Mouse (Mus musculus) embryo, embryonic 10 days (tissue): Measurements from ENCODE around the gene Lingo2.
"Not testable (repeated sequence)": the region's sequence is repeated elsewhere in the genome, so short reads cannot be mapped to it uniquely, and the experiment has no call there.

Experiments used
- DNase-seq: peaks from one replicate; pipeline ENCODE4 v3.0.0-alpha.2; 2015; ENCODE audit warnings: low spot score

Gene Lingo2

DNA sequence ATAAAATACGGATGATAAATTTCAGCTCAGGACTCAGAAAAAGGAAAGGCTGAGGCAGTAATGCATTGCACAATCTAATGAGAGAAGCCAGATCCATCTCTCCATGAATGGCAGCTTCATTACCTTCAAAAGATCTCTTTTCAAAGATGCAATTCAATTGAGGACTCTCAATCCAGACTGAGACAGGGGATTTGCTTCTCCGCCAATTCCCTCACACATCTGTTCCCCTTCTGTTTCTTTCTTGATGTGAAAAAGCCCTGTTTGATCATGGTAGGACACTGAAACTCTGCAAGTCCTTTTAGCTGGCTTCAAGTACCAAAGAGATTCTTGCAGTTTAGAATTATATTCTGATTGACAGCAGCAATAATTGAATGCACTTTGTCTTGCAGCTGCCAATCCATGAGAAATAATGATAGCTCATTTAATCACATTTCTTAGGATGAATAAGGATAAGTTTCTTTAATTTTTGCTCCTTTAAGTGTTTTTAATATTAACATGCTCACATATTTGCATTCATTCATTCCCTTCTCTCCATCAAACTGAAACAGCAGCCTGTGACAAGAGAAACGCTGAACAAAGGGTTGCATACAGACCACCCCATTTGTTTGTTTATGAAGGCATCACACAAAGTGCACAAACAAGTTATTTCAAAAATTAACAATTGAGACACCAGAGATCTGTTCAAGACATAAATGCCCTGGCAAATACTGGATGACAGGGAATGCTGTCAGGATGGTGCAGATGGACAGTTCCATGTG lies 870.3 kb downstream of the Lingo2 start:
- DNase-seq: no peak

DNA sequence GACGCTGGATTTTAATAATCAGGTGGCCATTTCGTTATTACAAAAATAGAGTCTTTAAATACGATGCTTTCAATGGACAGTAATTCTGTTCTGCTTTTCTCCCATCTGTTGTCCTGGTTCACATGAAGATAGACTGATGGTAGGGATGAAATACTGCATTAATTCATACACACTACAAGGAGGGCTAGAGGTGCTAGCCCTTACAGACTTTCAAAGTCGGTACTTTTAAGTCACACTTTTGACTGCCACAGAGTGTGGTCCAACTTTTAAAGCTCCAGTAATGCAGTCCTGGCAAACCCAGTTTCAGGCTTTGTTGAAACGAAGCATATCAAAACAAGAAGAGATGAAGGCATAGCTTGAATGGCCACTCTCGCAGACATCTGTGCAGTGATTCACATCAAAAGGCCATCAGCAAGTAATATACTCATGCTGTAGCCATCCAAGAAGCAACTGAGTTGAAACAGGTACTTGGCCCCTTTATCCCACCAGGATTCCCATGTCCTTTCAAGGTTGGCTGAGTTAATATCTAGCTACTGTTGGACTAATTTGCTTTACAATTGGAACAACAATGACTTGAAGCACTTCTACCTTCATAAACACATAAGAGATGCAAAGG lies 872.5 kb downstream of the Lingo2 start:
- DNase-seq: no peak

DNA sequence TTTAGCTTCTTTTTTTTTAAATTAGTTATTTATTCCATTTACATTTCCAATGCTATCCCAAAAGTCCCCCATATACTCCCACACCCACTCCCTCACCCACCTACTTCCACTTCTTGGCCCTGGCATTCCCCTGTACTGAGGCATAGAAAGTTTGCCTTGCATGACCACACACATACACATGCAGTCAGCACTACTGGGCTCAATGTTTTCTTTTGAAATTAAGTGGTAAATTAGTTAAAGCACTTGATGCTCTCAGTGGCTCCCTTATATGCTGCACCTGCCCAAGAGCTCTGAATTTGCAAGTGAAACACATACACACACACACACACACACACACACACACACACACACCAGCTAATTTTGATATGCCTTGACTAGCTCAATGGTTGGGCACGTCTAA lies 886.8 kb downstream of the Lingo2 start:
- not testable (repeated sequence) for DNase-seq

DNA sequence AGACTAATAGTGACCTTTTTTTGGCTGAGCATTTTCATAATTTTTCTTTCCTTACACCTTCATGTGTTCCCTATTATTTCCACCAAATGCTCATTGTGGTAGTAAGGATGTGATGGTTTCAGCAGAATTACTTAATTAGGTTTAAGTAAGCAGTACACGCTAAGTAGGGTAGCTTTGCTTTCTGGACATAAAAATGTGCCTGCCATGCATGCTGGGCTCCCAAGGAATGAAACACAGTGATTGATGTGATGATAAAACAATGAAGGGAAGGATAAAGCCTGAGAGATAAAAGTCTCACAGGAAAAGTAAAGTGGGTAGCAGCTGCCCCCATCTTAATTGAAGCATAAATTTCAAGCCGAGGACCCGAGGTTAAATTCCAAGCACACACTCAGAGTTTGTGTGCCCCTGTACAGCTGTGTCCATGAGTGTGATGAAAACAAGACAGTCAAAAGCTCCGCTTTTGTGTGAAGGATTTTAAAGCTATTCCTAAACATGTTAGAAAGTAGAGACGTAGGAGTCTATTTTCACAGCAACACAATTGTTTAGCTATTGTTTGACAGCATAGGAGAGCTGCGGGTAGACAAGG lies 898.7 kb downstream of the Lingo2 start:
- no peak for DNase-seq

DNA sequence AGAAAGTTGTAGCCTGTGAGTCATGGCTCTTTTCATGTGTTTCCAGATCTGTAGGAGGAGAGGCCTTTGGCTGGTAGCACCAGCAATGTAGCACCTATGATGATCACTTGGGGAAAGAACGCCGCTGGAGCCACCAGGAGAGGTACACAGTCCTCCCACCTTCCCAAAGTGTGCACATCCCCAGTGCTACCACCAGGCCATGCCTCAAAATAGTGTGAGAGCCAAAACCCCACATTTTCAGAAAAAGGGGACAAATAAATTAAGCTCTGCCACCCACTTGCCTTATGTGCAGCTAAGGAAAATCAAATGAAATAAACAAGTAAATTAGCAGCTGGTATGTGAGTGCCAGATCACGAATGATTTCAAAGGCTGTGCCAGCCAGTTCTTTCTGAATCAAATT lies 911.2 kb downstream of the Lingo2 start:
- no peak for DNase-seq

DNA sequence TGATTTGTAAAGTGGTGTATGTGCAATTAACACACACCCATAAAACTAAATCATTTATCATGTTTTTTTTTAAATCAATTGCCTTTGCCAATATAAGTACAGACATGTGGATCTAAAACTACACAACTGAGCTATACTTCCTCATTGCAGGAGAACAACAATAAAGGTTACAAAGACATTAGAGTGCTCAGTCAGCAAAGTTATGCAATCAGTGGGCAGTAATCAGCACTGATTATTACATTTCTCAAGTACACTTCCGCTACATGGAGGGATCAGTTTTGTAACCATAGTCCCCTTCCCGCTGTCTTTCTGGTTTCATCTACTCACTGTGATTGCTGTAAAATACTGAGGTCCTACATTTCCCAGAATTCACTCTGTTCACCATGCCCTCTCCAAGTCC lies 912.8 kb downstream of the Lingo2 start:
- no peak for DNase-seq

DNA sequence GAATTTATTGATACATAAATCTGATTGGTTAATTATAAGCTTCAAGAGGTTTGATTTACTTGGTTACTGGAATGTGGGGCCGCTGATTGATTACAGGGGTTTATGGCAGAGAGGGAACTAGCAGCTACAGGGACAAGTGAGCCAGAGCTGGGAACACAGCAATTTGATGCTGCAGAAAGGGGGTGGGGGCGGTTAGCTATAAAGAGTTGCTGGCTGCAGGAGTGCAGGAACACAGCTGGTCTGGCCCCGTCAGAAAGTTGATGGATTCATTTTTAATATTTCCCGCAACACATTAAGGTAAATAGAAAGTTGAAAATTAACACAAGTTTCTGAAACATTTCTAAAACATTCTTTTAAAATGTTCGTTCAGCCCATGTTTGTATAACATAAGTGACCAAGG lies 919.5 kb downstream of the Lingo2 start:
- no peak for DNase-seq

DNA sequence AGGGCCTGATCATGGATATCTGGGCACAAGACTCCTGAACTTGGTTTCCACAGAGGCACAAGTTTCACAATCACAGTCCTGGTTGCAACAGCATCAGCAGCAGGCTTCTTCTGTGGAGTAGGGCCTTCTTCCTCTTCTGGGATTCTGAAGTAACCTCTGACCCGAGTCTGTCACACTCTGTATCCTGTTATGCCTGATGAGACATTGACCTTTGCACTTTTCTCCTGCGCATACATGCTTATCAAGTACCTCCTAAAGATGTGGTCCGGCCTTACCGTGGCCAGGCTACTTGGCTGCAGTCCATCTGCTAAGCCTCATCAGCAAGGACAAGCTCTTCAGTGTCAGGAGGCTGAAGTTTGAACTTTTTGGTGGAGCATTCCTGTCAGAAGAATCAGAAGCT lies 937.4 kb downstream of the Lingo2 start:
- peak; percentile 31 for DNase-seq

DNA sequence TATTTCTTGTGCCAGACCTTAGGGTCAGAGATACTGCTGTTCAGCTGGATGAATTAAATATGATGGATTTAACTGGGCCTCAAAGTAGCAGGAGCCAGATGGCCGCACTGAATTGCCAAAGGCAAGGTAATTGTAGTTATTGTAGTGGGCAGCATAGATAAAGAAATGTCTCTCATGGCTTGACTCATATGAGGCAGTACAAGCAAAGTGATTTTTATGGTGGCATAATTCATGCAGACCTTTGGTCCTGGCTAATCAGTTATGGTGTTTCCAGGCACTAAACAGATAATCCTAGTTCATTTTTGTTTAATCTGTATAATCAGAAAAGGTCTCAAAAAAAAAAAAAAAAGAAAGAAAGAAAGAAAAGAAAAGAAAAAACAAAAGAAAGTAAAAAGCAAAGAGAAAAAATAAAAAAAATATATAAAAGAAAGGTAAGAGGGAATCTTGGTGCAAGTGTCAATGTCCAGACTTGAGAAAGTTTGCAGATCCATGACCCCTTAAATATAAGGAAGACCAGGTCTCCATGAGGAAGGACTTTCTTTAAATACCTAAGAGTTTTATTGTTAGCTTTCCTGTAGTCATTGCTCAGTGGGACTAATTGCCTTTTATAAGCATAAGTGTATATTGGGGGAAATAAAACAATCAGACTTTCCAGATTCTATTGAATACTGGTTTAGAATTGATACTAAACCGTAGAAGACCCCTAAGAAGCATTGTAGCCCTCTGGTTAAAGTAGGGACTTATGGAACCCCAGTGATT lies 959.4 kb downstream of the Lingo2 start:
- DNase-seq: no peak

DNA sequence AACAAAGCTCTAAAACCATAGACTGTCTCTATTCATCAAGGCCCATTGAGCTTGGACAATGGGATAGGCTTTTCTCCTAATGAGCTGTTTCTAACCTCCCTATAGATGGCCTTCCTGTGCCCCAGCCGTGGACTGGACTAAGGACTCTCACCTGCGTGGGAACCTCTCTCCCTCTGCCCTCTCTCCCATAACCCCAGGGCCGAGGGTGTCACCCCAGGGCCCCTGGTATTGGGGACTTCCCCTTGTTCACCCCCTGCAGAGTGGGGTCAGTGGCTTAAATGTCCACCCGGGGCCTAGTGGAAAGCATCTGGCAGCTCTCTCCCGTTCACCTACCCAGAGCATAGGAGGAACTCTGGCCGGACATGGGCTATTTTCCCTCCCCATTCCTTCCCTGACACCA lies 965.5 kb downstream of the Lingo2 start:
- DNase-seq: no peak

DNA sequence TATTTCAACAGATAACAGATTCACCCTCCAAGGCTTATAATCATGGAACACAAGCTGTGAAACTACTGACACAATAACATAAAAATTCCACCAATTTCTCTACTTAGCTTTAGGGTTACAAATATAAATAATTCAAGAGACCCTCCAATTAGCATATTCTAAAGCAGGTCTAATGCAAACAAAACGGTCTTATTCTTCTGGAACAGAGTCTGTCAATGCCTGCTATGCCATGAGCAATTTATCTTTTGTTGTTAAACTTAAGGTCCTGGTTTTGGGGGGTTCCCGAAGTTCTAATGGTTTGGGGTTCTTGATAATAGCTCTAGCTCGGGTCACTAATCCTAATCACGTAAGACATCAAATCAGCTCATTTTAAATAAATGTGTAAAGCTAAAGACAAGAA lies 988.0 kb downstream of the Lingo2 start:
- DNase-seq: no peak

DNA sequence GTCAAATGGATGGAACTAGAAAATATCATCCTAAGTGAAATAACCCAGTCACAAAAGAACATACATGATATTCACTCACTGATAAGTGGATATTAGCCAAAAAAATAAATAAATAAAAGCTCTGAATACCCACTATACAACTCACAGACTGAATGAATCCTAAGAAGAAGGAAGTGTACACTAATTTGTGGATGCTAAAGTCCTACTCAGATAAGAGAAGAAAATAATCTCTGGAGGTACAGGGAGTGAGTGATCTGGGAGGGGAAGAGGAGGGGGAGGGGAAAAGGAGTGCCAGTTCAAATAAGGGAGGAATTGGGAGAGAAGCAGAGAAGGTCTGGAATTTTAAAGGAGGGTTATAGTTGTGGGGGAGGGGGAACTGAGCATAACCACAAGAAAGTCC lies 999.7 kb downstream of the Lingo2 start:
- no peak for DNase-seq

DNA sequence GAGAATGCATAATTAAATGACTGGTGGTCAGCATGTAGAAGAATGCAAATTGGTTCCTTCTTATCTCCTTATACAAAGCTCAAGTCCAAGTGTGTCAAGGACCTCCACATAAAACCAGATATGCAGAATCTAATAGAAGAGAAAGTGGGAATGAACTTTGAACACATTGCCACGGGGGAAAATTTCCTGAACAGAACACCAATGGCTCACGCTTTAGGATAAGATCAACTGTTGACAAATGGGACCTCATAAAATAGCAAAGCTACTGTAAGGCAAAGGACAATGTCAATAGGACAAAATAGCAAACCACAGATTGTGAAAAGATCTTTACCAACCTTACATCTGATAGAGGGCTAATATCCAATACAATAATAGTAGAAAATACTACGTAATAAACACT lies 1000.3 kb downstream of the Lingo2 start:
- DNase-seq: no peak

DNA sequence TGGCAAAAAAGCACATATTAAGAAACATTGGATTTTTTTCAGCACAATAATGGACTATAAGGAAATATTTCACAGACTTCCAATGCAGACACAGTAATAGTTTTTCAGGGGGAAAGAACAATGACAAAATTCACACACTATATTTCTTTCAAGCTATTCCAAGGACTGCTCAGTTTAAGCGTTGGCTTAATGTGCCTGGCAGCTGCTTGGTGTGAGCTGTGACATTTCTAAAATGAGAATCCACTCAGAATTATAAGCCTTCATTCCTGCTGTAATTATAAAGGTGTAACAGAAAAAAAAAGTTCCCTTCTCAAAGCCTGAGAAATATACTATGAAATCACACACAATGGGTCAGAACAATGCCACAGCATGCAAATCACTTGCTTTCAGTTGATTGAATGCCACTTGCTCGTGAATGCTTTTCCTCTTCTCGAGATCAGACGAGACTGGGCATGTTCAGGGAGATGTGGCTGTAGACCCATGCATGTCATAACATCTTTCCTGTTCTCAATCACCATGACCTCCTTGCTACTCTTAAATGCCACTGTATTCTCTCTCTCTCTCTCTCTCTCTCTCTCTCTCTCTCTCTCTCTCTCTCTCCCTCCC lies 1017.4 kb downstream of the Lingo2 start:
- peak; percentile 18 for DNase-seq

DNA sequence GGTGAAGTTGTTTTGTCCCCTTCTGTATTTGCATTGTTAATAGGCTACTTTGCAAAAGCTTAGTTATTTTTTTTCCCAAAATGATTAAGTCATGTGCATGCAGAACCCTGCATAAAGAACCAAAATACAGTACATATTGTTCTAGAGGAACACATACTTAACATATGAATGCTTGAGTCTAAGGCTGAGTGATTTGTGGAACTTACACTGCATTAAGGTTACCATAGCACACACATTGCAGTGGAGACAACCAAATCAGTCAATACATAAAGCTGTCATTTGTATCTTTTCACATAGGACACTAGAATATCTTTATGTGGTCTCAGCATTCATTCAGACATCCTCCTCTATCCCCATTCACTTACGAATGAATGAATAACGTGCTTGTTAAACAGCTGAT lies 1023.8 kb downstream of the Lingo2 start:
- DNase-seq: no peak

DNA sequence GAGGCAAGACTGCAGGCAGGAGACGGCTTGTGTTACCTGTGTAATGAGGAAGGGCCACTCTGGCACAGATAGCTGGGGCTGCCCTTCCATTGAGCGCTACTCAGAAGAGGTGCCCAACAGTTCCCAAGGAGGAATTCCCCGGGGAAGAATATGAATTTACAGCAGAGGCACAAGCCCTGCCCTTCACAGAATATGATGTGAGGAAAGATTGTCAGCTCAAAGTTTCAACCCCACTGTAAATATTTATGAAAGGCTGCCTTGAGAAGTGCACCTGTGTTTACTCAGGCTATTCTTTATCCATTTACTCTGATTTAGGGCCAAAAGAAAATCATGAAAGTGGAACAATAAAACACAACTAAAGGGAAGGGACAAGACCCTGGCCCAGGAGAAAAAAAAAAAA lies 1034.1 kb downstream of the Lingo2 start:
- DNase-seq: no peak

DNA sequence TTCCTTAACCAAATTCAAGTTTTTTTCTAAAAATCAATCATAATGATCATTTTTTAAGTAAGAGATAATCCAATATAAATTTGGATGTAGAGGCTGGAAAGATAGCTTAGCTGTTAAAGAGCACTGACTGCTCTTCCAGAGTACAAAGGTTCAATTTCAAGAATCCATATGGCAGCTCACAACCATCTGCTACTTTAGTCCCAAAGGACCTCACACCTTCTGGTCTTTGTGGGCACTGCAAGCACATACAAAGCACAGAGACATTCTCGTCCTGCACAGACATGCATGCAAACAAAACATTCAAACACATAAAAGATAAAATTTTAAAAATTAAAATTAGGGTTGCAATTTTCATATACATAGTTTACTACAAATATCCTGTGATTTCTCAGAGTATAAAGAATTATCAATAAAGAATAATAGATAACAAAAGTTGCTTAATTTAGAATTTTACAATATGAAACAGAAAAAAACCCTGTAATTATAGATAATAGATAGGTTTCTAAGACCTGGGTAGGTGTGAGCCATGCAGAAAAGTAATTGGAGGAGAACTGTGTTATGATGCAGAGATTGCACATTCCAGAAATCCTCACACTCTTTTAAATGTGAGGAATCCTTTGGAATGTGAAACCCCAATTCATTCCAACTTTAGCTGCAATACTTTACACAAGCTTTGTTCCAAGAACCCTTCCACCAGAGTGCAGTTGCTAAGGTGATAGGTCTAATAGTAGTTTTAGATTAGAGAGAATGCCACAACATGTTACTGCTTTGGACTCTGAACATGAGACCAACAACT lies 1053.6 kb downstream of the Lingo2 start:
- DNase-seq: no peak

DNA sequence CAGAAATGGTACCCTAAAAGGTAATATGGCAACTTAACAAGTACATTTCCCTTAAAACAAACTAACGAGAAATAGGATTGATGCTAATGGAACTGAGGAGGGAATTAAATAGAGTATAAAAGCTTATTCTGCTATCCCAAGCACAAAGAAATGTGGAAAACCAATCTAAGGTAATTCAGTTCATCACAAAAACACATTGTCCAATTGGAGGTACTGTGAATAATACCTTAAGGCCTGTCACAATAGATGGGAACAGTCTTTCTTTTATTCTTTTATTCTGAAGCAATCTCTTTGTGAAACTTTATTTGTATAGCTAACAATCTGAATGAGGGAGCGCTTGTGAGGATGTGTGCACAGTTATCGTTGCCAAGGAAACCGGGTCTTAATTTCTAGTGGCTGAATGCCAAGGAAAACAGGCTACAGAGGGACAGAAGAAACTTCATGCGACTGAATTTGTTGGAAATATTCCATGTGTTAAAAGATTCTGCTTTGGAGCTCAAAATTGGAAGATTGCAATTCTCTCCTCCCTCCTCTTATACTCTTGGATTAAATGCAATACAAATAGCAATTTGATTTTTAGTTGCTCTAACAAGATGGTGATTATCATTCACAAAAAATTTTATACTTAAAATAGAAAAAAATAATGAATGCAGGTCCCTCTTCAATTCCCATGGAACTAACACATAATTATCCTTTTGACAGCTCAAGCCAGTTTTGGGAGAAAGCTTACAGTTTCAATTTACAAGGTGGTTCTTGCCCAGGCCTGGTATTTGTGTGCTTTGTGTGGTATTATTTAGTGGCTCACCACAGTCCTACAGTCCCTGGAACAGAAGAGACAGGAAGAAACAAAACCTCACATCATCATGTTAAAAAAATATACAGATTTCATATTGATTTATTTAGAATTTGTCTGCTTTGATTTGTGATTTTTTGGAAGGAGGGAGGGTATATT lies 1065.7 kb downstream of the Lingo2 start:
- peak; percentile 48 for DNase-seq

DNA sequence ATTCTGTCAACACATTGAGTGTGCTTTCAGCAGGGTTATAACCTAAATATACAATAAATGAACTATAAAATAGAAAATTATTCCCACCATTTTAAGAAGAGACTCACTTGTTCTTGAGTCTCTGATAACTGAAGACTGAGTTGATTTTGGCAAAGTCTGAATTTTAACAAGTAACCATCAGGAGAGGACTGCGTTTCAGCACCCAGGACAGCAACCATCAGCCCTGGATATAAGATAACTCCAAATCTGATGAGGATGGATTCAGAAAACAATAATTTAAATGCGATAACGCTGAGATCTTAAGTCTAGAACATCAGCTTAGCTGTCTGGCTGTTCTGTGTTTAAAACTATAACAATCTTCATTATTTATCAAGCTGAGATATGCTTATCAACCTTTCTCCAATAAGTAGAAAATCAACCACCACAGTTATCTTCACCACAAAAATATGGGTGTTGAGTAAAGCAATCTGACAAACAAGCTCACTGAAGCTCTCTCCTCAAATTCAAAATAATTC lies 1066.5 kb downstream of the Lingo2 start:
- DNase-seq: peak; percentile 72

DNA sequence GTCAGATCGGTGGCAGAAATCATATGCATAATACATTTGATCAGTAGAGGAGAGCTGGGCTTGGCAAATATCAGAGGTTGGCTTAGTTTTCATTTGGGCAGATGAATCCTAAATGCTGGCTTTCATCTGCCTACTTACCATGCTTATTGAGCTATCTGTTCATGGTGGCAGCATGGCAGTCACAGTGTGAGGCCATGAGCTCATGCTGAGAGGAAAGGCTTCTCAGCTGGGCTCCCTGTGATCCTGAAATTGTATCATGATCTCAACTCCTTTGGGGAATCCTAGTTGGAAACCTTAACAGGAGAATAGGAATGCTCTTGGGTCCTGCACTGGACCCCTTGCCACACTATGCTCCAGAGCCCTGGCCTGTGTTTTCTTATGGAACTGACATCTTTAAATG lies 1105.0 kb downstream of the Lingo2 start:
- no peak for DNase-seq
